Mouse (Mus musculus): ENCODE results near the gene Ptpdc1.

GRCm38 (mm10) chr13:48562336-48562735, 63.1 kb downstream of the Ptpdc1 start:
- TF ChIP-seq CTCF (IDR thresholded peaks at IDR 0.05; ENCODE audit: borderline replicate concordance, insufficient read depth, low read depth, low read length) (no peak), POLR2A (IDR thresholded peaks at IDR 0.05; ENCODE audit: borderline replicate concordance, insufficient read depth, low read length) (no peak)

Data from cerebellum, adult 2 months (tissue).